Mouse (Mus musculus): ENCODE results near the gene Aen. TPM values are rescaled to one million over a fixed set of nuclear protein-coding genes. Genes with fewer than 3 reads are reported as not detected.

The Aen gene
- total and polyA plus RNA-seq, 3 experiments = 69.1 to 74.2 (median 72.9) TPM

DNA sequence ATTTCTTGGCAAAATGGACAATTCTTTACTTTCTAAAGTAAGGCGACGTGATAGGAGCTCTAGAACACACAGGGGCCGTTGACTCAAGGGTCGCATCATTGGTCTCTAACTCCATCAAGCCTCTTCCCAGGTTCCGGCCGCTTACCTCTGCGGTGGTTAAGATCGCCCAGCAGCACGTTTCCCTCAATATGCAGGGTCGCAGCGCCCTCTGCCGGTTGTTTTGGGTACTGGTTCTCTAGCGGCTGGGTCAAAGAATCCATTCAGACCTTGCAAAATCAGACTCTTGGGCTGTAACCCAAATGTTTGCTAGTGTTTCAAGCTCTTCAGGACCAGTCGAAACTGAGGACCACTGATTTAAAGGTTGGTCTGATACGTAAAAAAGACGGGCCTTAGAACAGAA lies 5.0 kb upstream of the Aen start (continued):
- TF ChIP-seq POLR2AphosphoS2 (IDR thresholded peaks at IDR 0.05; ENCODE audit: low read depth, low read length) = no peak
- no peak for TF ChIP-seq MAFK (IDR thresholded peaks at IDR 0.05; ENCODE audit: insufficient replicate concordance, low read length)
- TF ChIP-seq CHD1 (IDR thresholded peaks at IDR 0.05; ENCODE audit: low read depth, low read length) = no peak
- TF ChIP-seq GABPA (IDR thresholded peaks at IDR 0.05; ENCODE audit: insufficient replicate concordance, low read depth, low read length) = no peak
- peak; percentile 19; the same call in 1 of the 2 replicates for TF ChIP-seq TCF12 (IDR thresholded peaks at IDR 0.05; ENCODE audit: low read depth, low read length)
- no peak for TF ChIP-seq USF2 (conservative IDR thresholded peaks at IDR 0.05; ENCODE audit: low read depth, low read length)
- peak; percentile 53; the same call in 1 of the 2 replicates for TF ChIP-seq IRF4 (IDR thresholded peaks at IDR 0.05; ENCODE audit: low read depth, low read length)

DNA sequence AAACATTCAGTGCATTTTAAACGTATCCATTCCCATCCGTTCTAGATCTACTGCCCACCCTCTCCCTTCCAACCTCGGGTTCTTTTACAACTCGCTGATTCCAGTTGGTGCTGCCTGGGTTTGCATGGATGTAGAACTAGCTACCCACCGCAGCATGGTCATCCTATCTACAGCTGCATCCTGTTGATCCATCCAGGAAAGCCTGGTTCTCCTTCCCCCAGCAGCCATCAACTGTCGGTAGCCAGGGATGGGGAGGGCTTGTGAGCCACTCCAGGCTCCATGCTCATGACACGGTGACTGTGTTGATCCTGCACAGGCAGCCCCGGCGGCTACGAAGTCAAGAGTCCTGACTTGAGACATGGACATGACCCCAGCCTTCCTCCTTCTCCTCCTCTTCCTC lies 1.7 kb upstream of the Aen start:
- in situ Hi-C loops (cut with MboI; ENCODE audit: low pct_ligation_motif_present, low pct_unique_long_range_greater_than_20kb, low sequenced_read_pairs) = loop anchor here (5.0 kb wide), 1 partner anchor 102 kb away; no protein-coding TSS in a partner anchor
- Histone ChIP-seq H3K9me3 (replicated peaks; ENCODE audit: low read length) (no peaks in the 10 kb centered on the region), H3K9ac (ENCODE audit: insufficient read depth, low read depth) (no peak overlapping the region), H3K4me2 (ENCODE audit: insufficient read depth, low read depth, poor library complexity, severe bottlenecking) (no peak overlapping the region), H3K4me1 (ENCODE audit: control insufficient read depth in 1 of 2, insufficient read depth in 2 of 2) (peaks cover 15 to 25% of the 10 kb centered on the region in 2 experiments), H3K36me3 (replicated peaks in 1 of 2; ENCODE audit: control insufficient read depth in 1 of 2, insufficient read depth in 1 of 2, low read length in 1 of 2) (peaks cover 6 to 16% of the 10 kb centered on the region in 2 experiments), H3K4me3 (replicated peaks in 1 of 3; ENCODE audit: low read depth in 2 of 3, low read length in 2 of 3, poor library complexity in 1 of 3) (no peak overlapping the region), H3K79me2 (replicated peaks; ENCODE audit: control insufficient read depth, extremely low read depth, insufficient read depth, poor library complexity, severe bottlenecking) (peaks cover 31% of the 10 kb centered on the region), H3K27ac (ENCODE audit: insufficient read depth, low read depth) (no peak overlapping the region), H3K27me3 (replicated peaks) (peaks cover 8% of the 10 kb centered on the region)
- dilution Hi-C loops (cut with MboI; ENCODE audit: extremely low pct_ligation_motif_present, extremely low pct_unique_long_range_greater_than_20kb, low sequenced_read_pairs) = no loop called here
- no peak for TF ChIP-seq MYC (IDR thresholded peaks at IDR 0.05; ENCODE audit: low read depth, low read length)
- TF ChIP-seq USF2 (conservative IDR thresholded peaks at IDR 0.05; ENCODE audit: low read depth, low read length) = no peak
- TF ChIP-seq JUND (conservative IDR thresholded peaks at IDR 0.05; ENCODE audit: low read depth, low read length) = no peak
- TF ChIP-seq E2F4 (IDR thresholded peaks at IDR 0.05; ENCODE audit: insufficient replicate concordance, low read depth, low read length) = no peak
- no peak for TF ChIP-seq CHD2 (IDR thresholded peaks at IDR 0.05; ENCODE audit: low read length)
- TF ChIP-seq GABPA (IDR thresholded peaks at IDR 0.05; ENCODE audit: insufficient replicate concordance, low read depth, low read length) = no peak
- no peak for TF ChIP-seq ELF1 (IDR thresholded peaks at IDR 0.05; ENCODE audit: low read depth, low read length)
- TF ChIP-seq POLR2A (IDR thresholded peaks at IDR 0.05; ENCODE audit: low read depth, low read length) = no peak
- no peak for TF ChIP-seq ZNF384 (IDR thresholded peaks at IDR 0.05; ENCODE audit: low read depth, low read length)
- TF ChIP-seq MAFK (IDR thresholded peaks at IDR 0.05; ENCODE audit: insufficient replicate concordance, low read length) = no peak
- no peak for TF ChIP-seq TCF12 (IDR thresholded peaks at IDR 0.05; ENCODE audit: low read depth, low read length)
- TF ChIP-seq RCOR1 (conservative IDR thresholded peaks at IDR 0.05; ENCODE audit: low read depth, low read length) = no peak
- TF ChIP-seq HCFC1 (IDR thresholded peaks at IDR 0.05; ENCODE audit: low read depth, low read length) = no peak
- no peak for TF ChIP-seq KAT2A (IDR thresholded peaks at IDR 0.05; ENCODE audit: insufficient replicate concordance, low read length)
- TF ChIP-seq POLR2AphosphoS2 (IDR thresholded peaks at IDR 0.05; ENCODE audit: low read depth, low read length) = no peak
- no peak for TF ChIP-seq MAZ (IDR thresholded peaks at IDR 0.05; ENCODE audit: low read depth, low read length)
- DNase-seq (ENCODE audit: extremely low read depth) = no peak

Data from CH12.LX (cell line).